Mouse (Mus musculus) hindbrain, embryonic 11.5 days (tissue): ENCODE measurements around the gene Serpinb2. TPM values are rescaled to one million over a fixed set of nuclear protein-coding genes. Genes with fewer than 3 reads are reported as not detected.

Experiments used
- ATAC-seq: fragments of 200-750 bp; cut with Nextera tagmentation; 2 replicates; pipeline ENCODE4 v1.8.0; 2017; ENCODE audit warnings: mild to moderate bottlenecking, moderate TSS enrichment, moderate library complexity; ENCODE audit not compliant: low FRiP score
- DNase-seq: peaks from one replicate; pipeline ENCODE4 v3.0.0-alpha.2; 2015; ENCODE audit warnings: low spot score
- H3K27ac ChIP-seq: fragments of 300-500 bp; sonication (generic); 2 replicates; pipeline ENCODE4 v1.5.1; 2014; ENCODE audit warnings: mild to moderate bottlenecking, low read depth, low read length
- H3K27me3 ChIP-seq: fragments of 300-500 bp; sonication (generic); 2 replicates; pipeline ENCODE4 v1.6.1; 2014; ENCODE audit warnings: mild to moderate bottlenecking, low read length, moderate library complexity, mixed read lengths; ENCODE audit not compliant: control insufficient read depth, insufficient read depth
- H3K36me3 ChIP-seq: fragments of 300-500 bp; sonication (generic); 2 replicates; pipeline ENCODE4 v1.6.1; 2014; ENCODE audit warnings: mild to moderate bottlenecking, low read length, moderate library complexity, mixed read lengths; ENCODE audit not compliant: control insufficient read depth, insufficient read depth
- H3K4me1 ChIP-seq: fragments of 300-500 bp; sonication (generic); replicated peaks from 2 replicates; pipeline ENCODE4 v1.6.1; 2014; ENCODE audit warnings: low read length, mixed read lengths; ENCODE audit not compliant: control insufficient read depth, insufficient read depth
- H3K4me2 ChIP-seq: fragments of 300-500 bp; sonication (generic); replicated peaks from 2 replicates; pipeline ENCODE4 v1.6.1; 2014; ENCODE audit warnings: mild to moderate bottlenecking, low read depth, low read length
- H3K4me3 ChIP-seq: fragments of 300-500 bp; sonication (generic); 2 replicates; pipeline ENCODE4 v1.5.1; 2014; ENCODE audit warnings: low read depth, low read length
- H3K9ac ChIP-seq: fragments of 300-500 bp; sonication (generic); 2 replicates; pipeline ENCODE4 v1.6.1; 2014; ENCODE audit warnings: low read depth, low read length
- H3K9me3 ChIP-seq: fragments of 300-500 bp; sonication (generic); 2 replicates; pipeline ENCODE4 v1.6.1; 2016; ENCODE audit warnings: low read length; ENCODE audit not compliant: control insufficient read depth
- WGBS: fragments of 180-500 bp; shearing (Covaris S2); extraction: QIAGEN DNeasy Blood & Tissue Kit; methylation state at CpG from one replicate; pipeline ENCODE4 v1.1.7; 2014; 5-methylcytosine and 5-hydroxymethylcytosine counted together
- polyA plus RNA-seq: library from polyadenylated mRNA; unstranded; fragments of >200 nt; fragmentation: Nextera tagmentation; extraction: Ambion mirVana; gene quantifications from 2 replicates; pipeline ENCODE4 v1.2.1, GENCODE M21; 2014

Gene Serpinb2
- polyA plus RNA-seq, 1 experiment from 2014 or later, result not detected

GRCm38 (mm10) chr1:107562110-107562509, 50.9 kb downstream of the Serpinb2 start:
- no peak for ATAC-seq
- 69% methylated on average over 1 of the region's 1 CpGs for WGBS
- H3K4me2 ChIP-seq, result no peak overlapping the region

GRCm38 (mm10) chr1:107565644-107566043, 54.4 kb downstream of the Serpinb2 start:
- H3K9ac ChIP-seq, result no peak overlapping the region
- H3K27me3 ChIP-seq, result no peaks in the 10 kb centered on the region
- H3K27ac ChIP-seq, result no peak overlapping the region
- no peak overlapping the region for H3K4me3 ChIP-seq
- H3K9me3 ChIP-seq, result no peaks in the 10 kb centered on the region
- no peaks in the 10 kb centered on the region for H3K36me3 ChIP-seq
- H3K4me1 ChIP-seq, result no peaks in the 10 kb centered on the region
- peak; percentile 13 for DNase-seq
- ATAC-seq, result no peak
- H3K4me2 ChIP-seq, result no peak overlapping the region

More at GRCm38 (mm10) chr1:107562110-107562509, 50.9 kb downstream of the Serpinb2 start:
- no peak for DNase-seq
- Histone ChIP-seq H3K27ac (no peak overlapping the region), H3K4me3 (no peak overlapping the region), H3K27me3 (no peaks in the 10 kb centered on the region), H3K36me3 (no peaks in the 10 kb centered on the region), H3K9ac (no peak overlapping the region), H3K4me1 (no peaks in the 10 kb centered on the region), H3K9me3 (no peaks in the 10 kb centered on the region)

- DNase-seq, result no peak
- WGBS, result 87% methylated on average over 2 of the region's 2 CpGs
Observed at GRCm38 (mm10) chr1:107576094-107576493, 64.9 kb downstream of the Serpinb2 start.

GRCm38 (mm10) chr1:107577514-107577913, 66.3 kb downstream of the Serpinb2 start:
- Histone ChIP-seq H3K36me3 (no peaks in the 10 kb centered on the region), H3K4me1 (no peaks in the 10 kb centered on the region), H3K9ac (no peak overlapping the region), H3K4me2 (no peak overlapping the region), H3K27me3 (no peaks in the 10 kb centered on the region), H3K27ac (no peak overlapping the region), H3K9me3 (no peaks in the 10 kb centered on the region), H3K4me3 (no peak overlapping the region)
- ATAC-seq, result no peak
- 88% methylated on average over 1 of the region's 1 CpGs for whole genome bisulfite sequencing
- no peak for DNase-seq

More at GRCm38 (mm10) chr1:107576094-107576493, 64.9 kb downstream of the Serpinb2 start:
- Histone ChIP-seq H3K36me3 (no peaks in the 10 kb centered on the region), H3K9me3 (no peaks in the 10 kb centered on the region), H3K27ac (no peak overlapping the region), H3K4me1 (no peaks in the 10 kb centered on the region), H3K9ac (no peak overlapping the region), H3K4me3 (no peak overlapping the region), H3K4me2 (no peak overlapping the region), H3K27me3 (no peaks in the 10 kb centered on the region)
- no peak for ATAC-seq

GRCm38 (mm10) chr1:107581220-107581619, 70.0 kb downstream of the Serpinb2 start:
- no peaks in the 10 kb centered on the region for H3K4me1 ChIP-seq
- DNase-seq, result no peak
- H3K9ac ChIP-seq, result no peak overlapping the region
- H3K4me3 ChIP-seq, result no peak overlapping the region
- no peaks in the 10 kb centered on the region for H3K36me3 ChIP-seq
- H3K27me3 ChIP-seq, result no peaks in the 10 kb centered on the region
- ATAC-seq, result no peak
- WGBS, result 87% methylated on average over 1 of the region's 1 CpGs
- H3K27ac ChIP-seq, result no peak overlapping the region
- H3K4me2 ChIP-seq, result no peak overlapping the region
- H3K9me3 ChIP-seq, result no peaks in the 10 kb centered on the region

GRCm38 (mm10) chr1:107582900-107583299, 71.7 kb downstream of the Serpinb2 start:
- ATAC-seq (no peak), DNase-seq (no peak)
- Histone ChIP-seq H3K4me3 (no peak overlapping the region), H3K27ac (no peak overlapping the region), H3K36me3 (no peaks in the 10 kb centered on the region), H3K4me2 (no peak overlapping the region), H3K9me3 (no peaks in the 10 kb centered on the region), H3K4me1 (no peaks in the 10 kb centered on the region), H3K9ac (no peak overlapping the region), H3K27me3 (no peaks in the 10 kb centered on the region)

GRCm38 (mm10) chr1:107583958-107584376, 72.7 kb downstream of the Serpinb2 start:
- WGBS, result 60% methylated on average over 1 of the region's 1 CpGs
- no peak overlapping the region for H3K4me3 ChIP-seq
- no peak for ATAC-seq
- H3K9me3 ChIP-seq, result no peaks in the 10 kb centered on the region
- H3K27me3 ChIP-seq, result no peaks in the 10 kb centered on the region
- no peak for DNase-seq
- no peak overlapping the region for H3K9ac ChIP-seq
- H3K4me2 ChIP-seq, result no peak overlapping the region
- H3K27ac ChIP-seq, result no peak overlapping the region
- H3K4me1 ChIP-seq, result no peaks in the 10 kb centered on the region
- H3K36me3 ChIP-seq, result no peaks in the 10 kb centered on the region

GRCm38 (mm10) chr1:107584932-107585331, 73.7 kb downstream of the Serpinb2 start:
- Histone ChIP-seq H3K27ac (no peak overlapping the region), H3K9ac (no peak overlapping the region), H3K9me3 (no peaks in the 10 kb centered on the region), H3K4me3 (no peak overlapping the region), H3K4me1 (no peaks in the 10 kb centered on the region), H3K36me3 (no peaks in the 10 kb centered on the region), H3K4me2 (no peak overlapping the region), H3K27me3 (no peaks in the 10 kb centered on the region)
- WGBS, result 76% methylated on average over 3 of the region's 3 CpGs
- no peak for DNase-seq
- 0 out of 2 replicates have a peak, but pooled peaks have one; percentile 43 for ATAC-seq
